Mouse (Mus musculus) layer of hippocampus, postnatal 14 days (tissue): Measurements from ENCODE around the gene Teddm1b. TPM values are rescaled to one million over a fixed set of nuclear protein-coding genes. Genes with fewer than 3 reads are reported as not detected.
A peak's percentile ranks its signal among the peaks of the same experiment; 100 is the strongest.
"Not testable (repeated sequence)": the region's sequence is repeated elsewhere in the genome, so short reads cannot be mapped to it uniquely, and the experiment has no call there.

Source experiments
- DNase-seq, 2 experiments: peaks; one replicate each; pipeline ENCODE4 v3.0.0; 2021 to 2022; ENCODE audit warnings: low spot score in 2 of 2, mixed read lengths in 1 of 2
- long read RNA-seq, 2 experiments: library from polyadenylated mRNA; stranded (forward); transcript quantifications; one replicate each; pipeline ENCODE4 v2.0.0; 2021
- total RNA-seq, 2 experiments: library from RNA; stranded (reverse); gene quantifications; 2 replicates each; pipeline ENCODE4 v1.2.3; 2021

The Teddm1b gene
- not detected for total RNA-seq
- long read RNA-seq, experiment 1 = 0 reads
- long read RNA-seq, experiment 2 = 0 reads

- no peak for DNase-seq
Measured at GRCm38 (mm10) chr1:153874045-153874444, at the start of gene Teddm1b. Gene Teddm1b (plus strand): TSS chr1:153874345.

GRCm38 (mm10) chr1:153830746-153831145 is 43.4 kb upstream of the Teddm1b start:
- no peak for DNase-seq

DNA sequence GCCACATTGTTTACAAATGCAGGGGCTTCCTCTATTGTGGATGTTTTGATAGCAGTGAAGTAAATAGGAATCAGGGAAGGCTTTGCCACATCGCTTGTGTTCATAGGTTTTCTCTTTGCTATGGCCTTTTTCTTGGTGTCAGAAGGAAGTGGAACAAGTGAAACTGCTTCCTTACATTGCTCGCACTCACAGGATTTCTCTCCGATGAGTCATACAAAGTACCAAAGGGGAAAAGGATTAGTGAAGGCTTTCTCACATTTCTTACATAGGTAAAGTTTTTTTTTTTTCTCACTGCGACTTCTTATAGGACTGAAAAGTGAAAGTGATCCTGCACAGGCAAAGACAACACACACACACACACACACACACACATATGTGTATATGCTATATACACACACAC is 38.1 kb upstream of the Teddm1b start:
- no peak for DNase-seq

- DNase-seq = no peak
Measured at GRCm38 (mm10) chr1:153842121-153842740, 31.9 kb upstream of the Teddm1b start.

DNA sequence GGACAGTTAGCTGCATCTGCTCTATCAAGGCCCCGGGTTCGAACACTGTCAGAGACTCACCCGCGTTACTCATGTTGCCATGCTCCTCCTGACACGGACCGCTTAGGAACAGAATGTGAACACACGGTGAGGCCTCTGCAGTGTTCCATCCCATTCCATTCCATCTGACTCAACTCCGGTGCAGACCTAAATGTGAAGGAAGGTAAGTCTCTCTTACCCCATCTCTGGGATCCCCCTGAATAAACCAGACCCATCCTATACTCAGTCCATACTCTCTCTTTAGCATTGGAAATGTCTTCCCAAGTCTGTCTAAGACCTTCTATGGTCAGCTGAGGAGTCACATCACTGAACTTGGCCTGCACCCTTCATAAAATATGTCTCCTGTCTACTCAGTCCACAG is 30.1 kb upstream of the Teddm1b start, which contains the start of gene Rgsl1:
Gene Rgsl1, minus strand, starts transcription at position 101 of the 400 bp plus-strand sequence.
- DNase-seq = no peak

DNA sequence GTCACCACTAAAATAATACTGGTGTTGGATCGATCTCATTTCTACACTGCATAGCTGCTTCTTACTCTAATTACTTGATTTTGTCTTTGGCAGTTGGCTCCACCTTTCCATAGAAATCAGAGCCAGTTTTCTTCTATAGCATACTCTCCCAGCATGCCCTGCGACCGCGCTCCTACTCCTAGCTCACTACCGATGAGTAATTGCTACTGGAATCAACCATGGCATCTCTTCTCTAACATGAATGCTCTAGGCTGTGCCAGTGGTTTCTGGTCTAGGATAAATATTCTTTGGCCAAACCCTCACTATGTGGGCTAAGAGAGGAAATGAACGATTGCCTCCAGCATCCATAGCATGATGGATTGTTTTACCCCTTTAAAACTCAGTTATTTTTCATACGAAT is 27.7 kb upstream of the Teddm1b start:
- DNase-seq = no peak

GRCm38 (mm10) chr1:153846867-153847266 is 27.3 kb upstream of the Teddm1b start:
- peak; percentile 4 to 37 for DNase-seq

- DNase-seq = not testable (repeated sequence)
Measured at GRCm38 (mm10) chr1:153852696-153853095, 21.4 kb upstream of the Teddm1b start.

GRCm38 (mm10) chr1:153855946-153856345 is 18.2 kb upstream of the Teddm1b start:
- DNase-seq = no peak

GRCm38 (mm10) chr1:153880391-153880790 is 6.2 kb downstream of the Teddm1b start:
- DNase-seq = not testable (repeated sequence)

- no peak for DNase-seq
Measured at GRCm38 (mm10) chr1:153886024-153886633, 12.0 kb downstream of the Teddm1b start.

GRCm38 (mm10) chr1:153890121-153890520 is 16.0 kb downstream of the Teddm1b start:
- no peak for DNase-seq

- DNase-seq = no peak
Measured at GRCm38 (mm10) chr1:153891442-153891841, 17.3 kb downstream of the Teddm1b start, which contains the start of gene Teddm1a. Gene Teddm1a (plus strand): TSS chr1:153891742.

DNA sequence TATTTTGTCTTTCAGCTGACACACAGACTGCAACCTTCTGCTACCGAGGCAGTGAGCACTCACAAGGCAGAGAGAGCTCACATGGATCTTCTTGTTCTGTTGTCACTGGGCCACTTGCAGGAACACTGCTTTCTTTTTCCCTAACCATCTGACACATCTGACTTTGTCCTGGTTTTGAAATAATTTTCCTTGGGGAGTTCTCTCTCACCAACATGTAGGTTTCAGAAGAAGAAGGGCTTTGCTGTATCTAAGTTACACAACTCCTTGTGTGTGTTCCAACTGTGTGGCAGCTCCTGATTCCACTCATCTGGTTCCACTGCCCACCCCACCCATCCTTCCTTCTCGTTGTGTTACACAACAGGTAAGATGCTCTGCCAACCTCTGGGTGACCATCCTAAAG is 19.6 kb downstream of the Teddm1b start:
- no peak for DNase-seq

DNA sequence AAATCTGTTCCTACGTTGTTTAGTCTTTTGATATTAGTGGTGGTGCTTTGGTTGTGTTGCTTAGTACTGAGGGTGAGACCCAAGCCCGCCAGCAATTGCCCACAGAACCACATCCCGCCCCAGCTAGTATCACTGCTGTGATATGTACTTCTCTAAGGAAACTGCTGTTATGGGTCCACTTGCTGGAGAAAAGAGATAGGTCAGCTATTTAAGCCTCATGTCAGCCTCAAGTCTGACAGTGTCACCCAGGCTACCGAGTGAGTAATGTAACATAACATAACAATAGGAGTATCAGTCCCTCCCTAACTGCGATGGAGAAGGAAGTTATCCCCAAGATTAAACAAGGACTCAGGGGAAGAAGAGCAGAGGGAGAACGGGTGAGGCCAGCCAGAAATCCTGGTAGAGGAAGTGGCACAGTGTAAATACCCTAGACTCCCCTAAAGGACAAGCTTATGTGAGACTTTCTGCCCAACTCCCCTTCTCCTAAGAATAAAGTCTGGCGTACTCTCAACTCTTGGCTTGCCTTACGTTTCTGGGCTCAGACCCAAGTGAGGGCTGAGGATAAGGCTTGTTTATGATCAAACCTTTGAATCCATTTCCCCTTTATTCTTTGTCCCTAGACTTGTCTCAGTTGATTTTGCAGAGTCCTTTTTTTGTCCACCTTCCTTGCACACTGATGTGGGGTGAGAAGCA is 20.2 kb downstream of the Teddm1b start:
- no peak for DNase-seq

GRCm38 (mm10) chr1:153894979-153895378 is 20.8 kb downstream of the Teddm1b start:
- peak; percentile 72 to 91 for DNase-seq

DNA sequence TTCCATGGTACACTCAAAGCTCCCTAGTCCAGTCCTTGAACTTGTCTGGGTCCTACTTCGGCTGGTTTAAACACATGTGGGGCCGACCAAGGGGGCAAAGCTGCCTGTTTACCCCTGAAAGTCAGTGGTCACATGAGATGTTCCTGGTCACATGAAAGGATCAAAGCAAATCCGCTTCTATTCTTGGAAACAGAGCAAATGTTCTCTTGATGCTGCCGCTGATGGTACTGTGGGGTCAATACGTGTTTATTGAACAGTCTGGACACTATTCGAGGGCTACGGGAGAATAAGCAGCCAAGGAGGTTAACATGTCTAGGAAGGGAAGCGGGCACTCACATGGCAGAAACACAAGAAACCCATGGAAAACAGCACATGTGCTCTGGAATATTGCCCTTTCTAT is 23.1 kb downstream of the Teddm1b start:
- DNase-seq = no peak

DNA sequence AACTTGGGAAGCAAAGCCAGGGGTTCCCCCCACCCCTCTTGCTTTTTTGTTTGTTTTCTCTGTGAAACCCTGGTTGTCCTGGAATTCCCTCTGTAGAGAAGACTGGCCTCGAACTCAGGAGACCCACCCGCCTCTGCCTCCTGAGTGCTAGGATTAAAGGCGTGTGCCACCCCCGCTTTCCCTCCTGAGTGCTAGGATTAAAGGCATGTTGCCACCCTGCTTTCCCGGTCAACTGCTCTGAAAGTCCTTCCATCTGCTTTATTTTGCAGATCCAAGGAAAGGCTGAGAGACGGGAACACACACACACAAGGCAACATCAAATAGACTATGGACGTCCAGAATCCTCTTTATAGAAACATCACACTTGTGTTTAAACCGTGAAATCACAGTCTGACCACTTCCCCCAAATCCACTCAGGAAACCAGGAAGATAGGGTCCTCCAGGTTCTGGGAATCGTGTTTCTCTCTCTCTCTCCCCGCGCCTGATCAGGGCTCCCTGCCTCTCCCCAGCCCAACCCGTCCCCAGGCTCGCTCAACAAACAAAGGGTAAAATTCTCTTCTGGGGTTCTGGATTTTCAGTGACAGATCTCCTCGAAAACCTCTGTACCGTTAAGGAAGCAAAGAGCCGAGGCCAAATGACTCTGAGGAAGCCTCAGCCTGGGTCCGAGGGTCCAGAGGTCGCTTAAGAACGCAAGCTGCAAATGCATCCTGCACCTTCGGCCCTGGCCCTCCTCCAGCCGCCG is 25.0 kb downstream of the Teddm1b start:
- DNase-seq = no peak

- peak; percentile 93 to 97 for DNase-seq
Measured at GRCm38 (mm10) chr1:153899731-153900380, 25.7 kb downstream of the Teddm1b start, which contains the start of the genes Glul and Teddm2. Gene Glul (plus strand): TSS chr1:153899944. Gene Teddm2 (minus strand): TSS chr1:153900228.

- no peak for DNase-seq
Measured at GRCm38 (mm10) chr1:153900381-153900780, 26.2 kb downstream of the Teddm1b start.
